Mouse (Mus musculus) layer of hippocampus, adult 9-11 months (tissue): Measurements from ENCODE around the gene Adgrv1.

ENCODE experiments used
- DNase-seq: peaks from one replicate; pipeline ENCODE4 v3.0.0; 2022

Gene Adgrv1

GRCm38 (mm10) chr13:81402826-81403225 lies 230.1 kb downstream of the Adgrv1 start:
- DNase-seq, result no peak

GRCm38 (mm10) chr13:81402191-81402590 lies 230.8 kb downstream of the Adgrv1 start:
- no peak for DNase-seq

GRCm38 (mm10) chr13:81401742-81402141 lies 231.2 kb downstream of the Adgrv1 start:
- DNase-seq, result no peak

- peak; percentile 4 for DNase-seq
Measured at GRCm38 (mm10) chr13:81385597-81386362, 247.2 kb downstream of the Adgrv1 start.

GRCm38 (mm10) chr13:81381835-81382234 lies 251.1 kb downstream of the Adgrv1 start:
- DNase-seq, result no peak

- no peak for DNase-seq
Measured at GRCm38 (mm10) chr13:81370801-81371456, 262.0 kb downstream of the Adgrv1 start.

GRCm38 (mm10) chr13:81370196-81370595 lies 262.8 kb downstream of the Adgrv1 start:
- DNase-seq, result no peak

GRCm38 (mm10) chr13:81369564-81369963 lies 263.4 kb downstream of the Adgrv1 start:
- no peak for DNase-seq

- no peak for DNase-seq
Measured at GRCm38 (mm10) chr13:81368987-81369386, 264.0 kb downstream of the Adgrv1 start.

- no peak for DNase-seq
Measured at GRCm38 (mm10) chr13:81367681-81368376, 265.1 kb downstream of the Adgrv1 start.

GRCm38 (mm10) chr13:81360338-81360737 lies 272.6 kb downstream of the Adgrv1 start:
- DNase-seq, result no peak

GRCm38 (mm10) chr13:81358766-81359165 lies 274.2 kb downstream of the Adgrv1 start:
- DNase-seq, result no peak

- DNase-seq, result no peak
Measured at GRCm38 (mm10) chr13:81358365-81358764, 274.6 kb downstream of the Adgrv1 start.

GRCm38 (mm10) chr13:81357215-81357614 lies 275.7 kb downstream of the Adgrv1 start:
- DNase-seq, result no peak

GRCm38 (mm10) chr13:81354587-81354986 lies 278.4 kb downstream of the Adgrv1 start:
- no peak for DNase-seq

GRCm38 (mm10) chr13:81352296-81352695 lies 280.7 kb downstream of the Adgrv1 start:
- DNase-seq, result no peak

- no peak for DNase-seq
Measured at GRCm38 (mm10) chr13:81351462-81352155, 281.3 kb downstream of the Adgrv1 start.

- no peak for DNase-seq
Measured at GRCm38 (mm10) chr13:81347261-81347980, 285.5 kb downstream of the Adgrv1 start.

- DNase-seq, result no peak
Measured at GRCm38 (mm10) chr13:81342987-81343596, 289.9 kb downstream of the Adgrv1 start.

GRCm38 (mm10) chr13:81335241-81335640 lies 297.7 kb downstream of the Adgrv1 start:
- no peak for DNase-seq

GRCm38 (mm10) chr13:81332018-81332417 lies 300.9 kb downstream of the Adgrv1 start:
- DNase-seq, result no peak

GRCm38 (mm10) chr13:81329762-81330161 lies 303.2 kb downstream of the Adgrv1 start:
- no peak for DNase-seq
